Mouse (Mus musculus): ENCODE results near the gene Synrg. TPM values are rescaled to one million over a fixed set of nuclear protein-coding genes. Genes with fewer than 3 reads are reported as not detected.

Gene Synrg
- total RNA-seq, 2 experiments from 2014 or later, result 64.5 to 72.8 TPM

DNA sequence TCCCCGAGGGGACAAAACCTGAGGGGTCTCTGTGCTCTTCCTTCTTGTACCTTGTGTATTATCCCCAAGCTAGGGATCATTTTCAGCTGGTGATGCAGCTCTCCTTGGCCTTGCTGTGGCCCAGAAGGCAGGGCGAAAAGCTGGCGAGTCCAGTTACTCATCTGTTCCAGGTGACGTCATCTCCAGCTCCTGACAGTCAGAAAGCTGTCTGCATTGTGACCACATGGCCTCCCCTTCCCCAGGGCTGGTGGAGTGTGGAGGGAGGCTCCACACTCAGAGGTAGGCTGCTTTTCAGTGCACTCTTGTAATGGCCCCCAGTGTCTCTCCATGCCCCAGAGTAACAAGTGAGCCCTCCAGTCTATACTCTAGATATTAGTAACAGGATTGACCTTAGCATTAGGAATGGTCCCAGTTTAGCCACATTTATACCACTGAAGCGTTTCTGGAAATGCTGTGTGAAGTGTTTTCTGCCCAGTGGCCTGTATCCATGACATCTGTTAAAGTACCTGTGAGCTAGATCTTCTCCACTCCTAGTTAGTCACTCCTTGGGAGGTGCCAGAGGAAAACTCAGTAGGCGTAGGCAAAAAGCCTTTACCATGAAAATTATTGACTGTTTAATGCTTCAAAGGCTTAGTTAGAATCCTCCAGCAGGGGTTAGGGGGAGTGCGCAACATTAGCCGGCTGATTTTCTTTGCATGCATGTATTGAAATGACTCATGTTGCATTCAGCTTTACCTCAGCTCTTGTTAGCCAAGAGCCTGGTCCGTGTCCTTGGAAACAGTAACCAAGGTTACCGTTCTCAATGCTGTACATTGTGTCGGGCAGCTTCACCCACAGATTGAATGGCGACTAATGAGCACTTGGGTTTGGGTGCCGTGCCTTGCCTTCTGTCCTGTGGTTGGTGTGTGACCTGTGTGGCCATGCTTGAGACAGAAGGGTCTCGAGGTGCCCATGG is 78.9 kb downstream of the Synrg start:
- peak; percentile 53 to 60 for DNase-seq

GRCm38 (mm10) chr11:84044988-84045387 is 80.8 kb downstream of the Synrg start:
- no peak for DNase-seq

GRCm38 (mm10) chr11:84047270-84047669 is 83.0 kb downstream of the Synrg start:
- no peak for DNase-seq

DNA sequence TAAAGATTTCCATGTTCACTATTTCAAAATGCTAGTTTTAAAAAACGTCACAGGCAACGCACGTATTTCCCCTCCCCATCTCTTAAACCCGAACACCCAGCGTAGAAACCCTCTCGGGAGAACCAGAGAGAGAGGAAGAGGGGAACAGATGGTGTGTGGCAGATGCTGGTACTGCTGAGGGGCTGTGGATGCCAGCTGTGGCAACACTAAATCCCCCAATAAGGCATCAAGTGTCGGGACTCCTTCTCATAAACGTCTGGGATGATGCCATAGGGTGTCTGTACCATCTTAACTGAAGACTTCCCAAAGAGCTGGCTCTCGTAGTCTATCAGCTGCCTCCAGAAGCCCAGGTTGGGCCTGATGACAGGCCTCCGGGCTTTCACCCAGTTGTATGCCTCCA is 84.2 kb downstream of the Synrg start:
- peak in 1 of 2 experiments; percentile 36 for DNase-seq

DNA sequence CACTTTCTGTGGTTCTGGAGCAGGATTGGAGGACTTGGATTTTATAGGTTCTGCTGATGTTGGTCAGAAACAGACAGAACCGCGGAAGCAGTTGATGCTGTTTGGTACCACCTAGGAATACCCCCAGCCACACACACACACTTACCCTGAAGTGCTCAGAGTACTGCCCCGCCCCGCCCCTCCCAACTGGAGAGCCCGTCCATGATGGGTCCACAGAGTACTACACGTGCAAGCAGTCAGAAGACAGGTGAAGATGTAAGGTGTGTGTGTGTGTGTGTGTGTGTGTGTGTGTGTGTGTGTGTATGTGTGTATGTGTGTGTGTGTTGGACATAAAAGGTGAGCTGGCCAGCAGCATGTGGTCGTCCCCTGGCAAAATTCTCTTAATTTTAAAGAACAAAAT is 88.8 kb downstream of the Synrg start:
- DNase-seq, result no peak

GRCm38 (mm10) chr11:84053524-84054163 is 89.4 kb downstream of the Synrg start:
- DNase-seq, result peak; percentile 56 to 74

DNA sequence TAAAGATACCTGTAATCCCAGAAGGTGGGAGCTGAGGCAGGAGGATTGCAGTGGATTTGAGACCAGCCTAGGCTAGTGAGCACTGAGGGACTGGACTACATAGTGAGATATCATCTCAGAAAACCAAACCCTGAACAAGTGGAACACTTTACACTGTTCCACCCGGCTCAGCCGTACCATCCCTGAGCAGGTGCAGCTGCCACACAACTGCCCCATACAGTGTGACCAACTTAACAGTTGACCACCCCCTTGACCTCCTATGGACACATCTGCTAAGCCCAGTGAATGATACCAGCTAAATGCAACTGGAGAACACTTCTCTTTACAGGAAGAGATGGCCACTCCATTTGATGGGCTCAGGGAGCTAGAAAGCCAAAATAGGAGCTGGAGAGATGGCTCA is 93.2 kb downstream of the Synrg start:
- no peak for DNase-seq

GRCm38 (mm10) chr11:84059784-84060183 is 95.6 kb downstream of the Synrg start:
- DNase-seq, result no peak

- no peak for DNase-seq
These were observed 96.4 kb downstream of the Synrg start for GRCm38 (mm10) chr11:84060635-84061034.

DNA sequence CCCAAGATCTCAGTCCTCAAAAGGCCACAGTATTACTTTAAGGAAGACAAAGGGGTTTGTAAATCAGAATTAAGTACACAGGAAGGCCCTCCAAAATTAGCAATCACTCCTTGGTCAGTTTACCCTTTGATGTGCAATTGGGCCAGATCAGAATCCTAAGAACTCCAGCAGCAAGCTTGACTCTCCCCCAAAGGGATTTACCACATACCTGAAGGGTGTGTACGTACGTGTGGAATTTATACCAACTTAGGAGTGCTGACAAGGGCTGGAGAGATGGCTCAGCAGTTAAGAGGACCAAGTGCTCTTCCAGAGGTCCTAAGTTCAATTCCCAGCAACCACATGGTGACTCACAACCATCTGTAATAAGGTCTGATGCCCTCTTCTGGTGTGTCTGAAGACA is 97.7 kb downstream of the Synrg start:
- DNase-seq, result no peak

GRCm38 (mm10) chr11:84062805-84063204 is 98.6 kb downstream of the Synrg start:
- DNase-seq, result no peak

DNA sequence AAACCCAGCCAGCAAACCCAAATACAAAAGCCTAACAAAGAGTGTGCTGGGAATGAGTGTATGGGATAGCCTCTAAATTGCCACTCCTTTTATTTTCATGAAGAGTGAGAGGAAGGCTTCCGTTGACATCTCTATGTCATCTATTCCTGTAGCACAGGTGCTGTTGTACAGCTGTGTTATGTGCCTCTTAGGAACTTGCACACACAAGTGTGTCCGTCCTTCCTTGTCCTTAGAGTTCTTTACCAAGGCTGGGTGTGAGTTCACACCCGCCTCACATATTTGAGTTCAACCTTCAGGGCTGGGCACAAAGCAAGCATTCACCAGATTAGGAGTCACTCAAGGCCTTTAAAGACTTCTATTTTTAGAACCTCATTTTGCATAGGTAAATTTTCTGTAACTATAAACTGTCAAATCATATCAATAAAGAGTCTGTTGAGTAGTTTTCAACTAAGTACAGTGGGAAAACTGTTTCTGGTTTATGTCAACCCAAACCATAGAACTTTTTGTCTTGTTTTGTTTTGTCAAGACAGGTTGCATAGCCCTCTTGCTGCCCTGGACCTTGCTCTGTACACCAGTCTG is 99.5 kb downstream of the Synrg start:
- DNase-seq, result no peak

GRCm38 (mm10) chr11:84066071-84066481 is 101.8 kb downstream of the Synrg start:
- no peak for DNase-seq

GRCm38 (mm10) chr11:84066927-84067645 is 102.9 kb downstream of the Synrg start:
- peak in 1 of 2 experiments; percentile 50 for DNase-seq

GRCm38 (mm10) chr11:84067720-84068190 is 103.5 kb downstream of the Synrg start:
- DNase-seq, result peak in 1 of 2 experiments; percentile 54

- DNase-seq, result peak; percentile 59 to 64
These were observed 104.2 kb downstream of the Synrg start for GRCm38 (mm10) chr11:84068191-84069033.

DNA sequence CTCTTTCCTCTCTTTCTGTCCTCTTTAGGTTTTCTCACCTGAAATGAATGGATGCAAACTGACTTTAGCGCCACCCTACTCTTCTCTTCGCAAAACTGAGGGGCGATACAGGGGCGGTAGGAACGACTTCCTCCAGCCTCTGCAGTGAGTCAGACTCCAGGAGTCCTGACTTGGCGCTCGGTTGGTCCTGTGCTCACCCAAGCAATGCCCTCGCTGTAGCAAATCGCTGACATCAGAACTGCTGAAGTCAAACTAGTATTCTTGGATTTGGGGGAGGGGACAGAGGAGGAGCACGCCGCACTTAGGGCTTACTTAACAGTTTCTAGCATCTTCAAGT is 104.8 kb downstream of the Synrg start, which contains the start of gene Dusp14:
Gene Dusp14 (minus strand): TSS at position 228 of the 337 bp plus-strand sequence.
- DNase-seq, result no peak

- no peak for DNase-seq
These were observed 108.8 kb downstream of the Synrg start for GRCm38 (mm10) chr11:84072904-84073651.

DNA sequence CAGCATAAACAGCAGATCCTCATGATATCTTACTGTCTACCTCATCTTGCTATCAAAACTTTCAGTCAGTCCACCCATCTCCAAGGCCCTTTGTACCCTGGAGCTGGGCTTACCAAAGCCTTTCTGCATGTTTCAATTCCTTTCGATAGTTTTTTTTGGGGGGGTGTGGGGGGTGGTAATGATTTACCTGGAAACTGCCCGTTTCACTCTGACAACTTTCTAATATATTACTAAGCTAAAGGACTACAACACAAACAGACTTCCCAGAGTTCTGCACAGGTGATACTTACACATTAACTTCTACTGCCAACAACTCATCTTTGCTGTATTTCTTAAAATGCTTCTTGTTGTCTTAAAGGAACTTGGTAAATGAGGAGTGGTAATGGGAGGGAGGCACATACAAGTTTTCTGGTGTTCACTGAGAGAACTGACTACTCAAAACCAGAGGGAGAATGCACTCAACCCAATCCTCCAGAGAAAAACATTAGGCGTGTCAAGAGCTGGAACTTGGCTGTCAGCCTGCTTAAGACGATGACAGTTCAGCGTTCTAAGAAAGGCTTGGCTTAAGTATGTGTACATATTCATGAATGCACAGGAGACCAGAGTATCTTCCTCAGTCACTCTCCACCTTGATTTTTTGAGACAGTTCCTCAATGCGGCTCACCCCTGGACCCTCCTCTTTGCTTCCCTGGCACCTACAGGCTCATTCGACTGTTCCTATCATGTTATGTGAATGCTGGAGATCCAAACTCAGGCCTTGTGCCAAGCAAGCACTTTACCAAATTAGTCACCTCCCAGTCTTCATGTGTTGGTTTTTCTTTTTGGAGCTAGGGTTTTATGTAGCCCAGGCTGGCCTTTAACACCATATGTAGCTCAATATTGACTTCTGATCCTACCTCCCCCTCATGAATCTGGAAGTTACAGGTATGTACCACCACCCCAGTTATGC is 109.9 kb downstream of the Synrg start:
- DNase-seq, result no peak
